Mouse (Mus musculus): Measurements from ENCODE around the gene Slc9a5. TPM values are rescaled to one million over a fixed set of nuclear protein-coding genes. Genes with fewer than 3 reads are reported as not detected.
A peak's percentile ranks its signal among the peaks of the same experiment; 100 is the strongest.

Gene Slc9a5
- polyA plus RNA-seq, 1 experiment from 2014 or later, result 1.3 TPM

- no peak overlapping the region for H3K9ac ChIP-seq (ENCODE audit: low read length)
- no peak for ATAC-seq (ENCODE audit: insufficient number of reproducible peaks, insufficient read depth, low FRiP score, low read depth)
- H3K27me3 ChIP-seq (ENCODE audit: control insufficient read depth, insufficient read depth, low read length), result peaks cover 18% of the 10 kb centered on the region
- no peaks in the 10 kb centered on the region for H3K4me1 ChIP-seq (ENCODE audit: control insufficient read depth in 2 of 2, insufficient read depth in 2 of 2, low read length in 2 of 2)
- no peak overlapping the region for H3K4me2 ChIP-seq (ENCODE audit: low read length)
- H3K36me3 ChIP-seq (ENCODE audit: control insufficient read depth, insufficient read depth, low read length), result no peaks in the 10 kb centered on the region
- H3K4me3 ChIP-seq (ENCODE audit: control insufficient read depth in 1 of 2, insufficient read depth in 1 of 2, low read depth in 1 of 2, low read length in 2 of 2), result no peak overlapping the region
- WGBS, result 81% methylated on average over 2 of the region's 2 CpGs
- H3K27ac ChIP-seq (replicated peaks in 1 of 2; ENCODE audit: control insufficient read depth in 1 of 2, insufficient read depth in 1 of 2, low read depth in 2 of 2, low read length in 2 of 2), result no peak overlapping the region
- H3K9me3 ChIP-seq (ENCODE audit: control insufficient read depth, low read length), result no peaks in the 10 kb centered on the region
Observed at GRCm38 (mm10) chr8:105418992-105419391, 70.3 kb downstream of the Slc9a5 start.

MicroRNAs within 50 kb of the gene (microRNA counts, 519-probe panel; counts per million panel counts)
- 3,516 counts per million, percentile 73 among the panel's probes with 10 or more counts for microRNA mmu-miR-328

Small RNA genes within 50 kb of the gene (microRNA-seq; reads per million reads assigned to microRNA genes)
- gene Gm27320 (not detected), gene Mir328 (418 reads per million, percentile 70 among the genes with 10 or more reads in this experiment)

Other genes with a start within 250 kb of the Slc9a5 start
- not detected in 2 replicates for gene Ces4a, start 217.0 kb upstream of the Slc9a5 start, polyA plus RNA-seq (2014; fragmentation: Nextera tagmentation; extraction: Ambion mirVana)
- 52.3 and 52.9 TPM in 2 replicates for gene Cbfb, start 178.2 kb upstream of the Slc9a5 start, polyA plus RNA-seq (2014; fragmentation: Nextera tagmentation; extraction: Ambion mirVana)
- 21.2 and 21.8 TPM in 2 replicates for gene D230025D16Rik, start 123.7 kb upstream of the Slc9a5 start, polyA plus RNA-seq (2014; fragmentation: Nextera tagmentation; extraction: Ambion mirVana)
- 11.5 and 15.0 TPM in 2 replicates for gene B3gnt9, start 93.7 kb upstream of the Slc9a5 start, polyA plus RNA-seq (2014; fragmentation: Nextera tagmentation; extraction: Ambion mirVana)
- 15.2 and 18.0 TPM in 2 replicates for gene Tradd, start 84.2 kb upstream of the Slc9a5 start, polyA plus RNA-seq (2014; fragmentation: Nextera tagmentation; extraction: Ambion mirVana)
- 2.9 and 4.0 TPM in 2 replicates for gene Fbxl8, start 84.2 kb upstream of the Slc9a5 start, polyA plus RNA-seq (2014; fragmentation: Nextera tagmentation; extraction: Ambion mirVana)
- gene Hsf4, start 79.0 kb upstream of the Slc9a5 start, polyA plus RNA-seq (2014; fragmentation: Nextera tagmentation; extraction: Ambion mirVana), result 0.27 TPM in 1 of 2 replicates, not detected in the other
- gene Nol3, start 72.7 kb upstream of the Slc9a5 start, polyA plus RNA-seq (2014; fragmentation: Nextera tagmentation; extraction: Ambion mirVana), result 2.9 and 3.4 TPM in 2 replicates
- 4.0 and 7.2 TPM in 2 replicates for gene 4931428F04Rik, start 59.0 kb upstream of the Slc9a5 start, polyA plus RNA-seq (2014; fragmentation: Nextera tagmentation; extraction: Ambion mirVana)
- 13.7 and 14.7 TPM in 2 replicates for gene Exoc3l, start 52.7 kb upstream of the Slc9a5 start, polyA plus RNA-seq (2014; fragmentation: Nextera tagmentation; extraction: Ambion mirVana)
- gene E2f4, start 51.2 kb upstream of the Slc9a5 start, polyA plus RNA-seq (2014; fragmentation: Nextera tagmentation; extraction: Ambion mirVana), result 50.3 and 51.3 TPM in 2 replicates
- 3.4 TPM in 2 replicates for gene Elmo3, start 43.2 kb upstream of the Slc9a5 start, polyA plus RNA-seq (2014; fragmentation: Nextera tagmentation; extraction: Ambion mirVana)
- gene Lrrc29, start 22.6 kb upstream of the Slc9a5 start, polyA plus RNA-seq (2014; fragmentation: Nextera tagmentation; extraction: Ambion mirVana), result 1.2 and 1.4 TPM in 2 replicates
- 81.1 and 88.6 TPM in 2 replicates for gene Tmem208, start 22.5 kb upstream of the Slc9a5 start, polyA plus RNA-seq (2014; fragmentation: Nextera tagmentation; extraction: Ambion mirVana)
- gene Fhod1, start 890 bp upstream of the Slc9a5 start, polyA plus RNA-seq (2014; fragmentation: Nextera tagmentation; extraction: Ambion mirVana), result 2.2 and 2.3 TPM in 2 replicates
- 0.11 and 0.23 TPM in 2 replicates for gene Plekhg4, start 24.4 kb downstream of the Slc9a5 start, polyA plus RNA-seq (2014; fragmentation: Nextera tagmentation; extraction: Ambion mirVana)
- not detected in 2 replicates for gene Kctd19, start 64.7 kb downstream of the Slc9a5 start, polyA plus RNA-seq (2014; fragmentation: Nextera tagmentation; extraction: Ambion mirVana)
- gene Lrrc36, start 64.7 kb downstream of the Slc9a5 start, polyA plus RNA-seq (2014; fragmentation: Nextera tagmentation; extraction: Ambion mirVana), result 0.12 and 0.38 TPM in 2 replicates
- 11.6 and 15.3 TPM in 2 replicates for gene Tppp3, start 122.7 kb downstream of the Slc9a5 start, polyA plus RNA-seq (2014; fragmentation: Nextera tagmentation; extraction: Ambion mirVana)
- gene Zdhhc1, start 148.1 kb downstream of the Slc9a5 start, polyA plus RNA-seq (2014; fragmentation: Nextera tagmentation; extraction: Ambion mirVana), result 21.8 and 24.5 TPM in 2 replicates
- 0.46 and 0.59 TPM in 2 replicates for gene Hsd11b2, start 169.9 kb downstream of the Slc9a5 start, polyA plus RNA-seq (2014; fragmentation: Nextera tagmentation; extraction: Ambion mirVana)
- 59.1 and 64.5 TPM in 2 replicates for gene Atp6v0d1, start 217.2 kb downstream of the Slc9a5 start, polyA plus RNA-seq (2014; fragmentation: Nextera tagmentation; extraction: Ambion mirVana)